Mouse (Mus musculus): ENCODE measurements around the gene Plekhg3. TPM values are rescaled to one million over a fixed set of nuclear protein-coding genes. Genes with fewer than 3 reads are reported as not detected.

Gene Plekhg3
- polyA plus RNA-seq, 1 experiment: 21.8 TPM

GRCm38 (mm10) chr12:76591037-76591436 is 60.3 kb downstream of the Plekhg3 start:
- TF ChIP-seq CTCF (IDR thresholded peaks at IDR 0.05; ENCODE audit: borderline replicate concordance, insufficient read depth, low read length) (no peak), POLR2A (IDR thresholded peaks at IDR 0.05; ENCODE audit: low read depth, low read length) (no peak)
- Histone ChIP-seq H3K4me1 (ENCODE audit: control insufficient read depth, insufficient read depth, low read length) (peaks cover 13% of the 10 kb centered on the region), H3K27ac (ENCODE audit: insufficient read depth, low read length) (no peak overlapping the region), H3K4me3 (ENCODE audit: insufficient read depth, low read length) (no peak overlapping the region)

DNA sequence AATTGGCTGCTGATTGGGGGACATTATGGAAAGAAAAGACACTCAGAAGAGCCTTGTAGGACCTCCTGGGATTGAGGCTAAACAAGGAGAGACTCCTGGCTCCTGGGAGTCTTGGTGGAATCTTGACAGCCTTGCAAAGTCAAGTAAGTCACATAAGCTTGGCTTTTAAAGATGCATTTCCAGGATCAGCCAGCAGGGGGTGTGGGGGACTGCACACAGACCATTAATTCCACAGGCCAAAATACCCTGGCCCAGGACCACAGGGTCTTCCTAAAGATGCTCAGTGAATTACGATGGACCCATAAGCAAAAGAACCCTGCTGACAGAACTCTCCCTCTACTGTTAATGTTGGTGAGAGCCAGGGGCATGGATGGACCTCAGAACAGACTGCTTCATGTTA is 61.5 kb downstream of the Plekhg3 start:
- Histone ChIP-seq H3K27ac (ENCODE audit: insufficient read depth, low read length) (no peak overlapping the region), H3K4me1 (ENCODE audit: control insufficient read depth, insufficient read depth, low read length) (peaks cover 13% of the 10 kb centered on the region), H3K4me3 (ENCODE audit: insufficient read depth, low read length) (no peak overlapping the region)
- no peak for TF ChIP-seq POLR2A (IDR thresholded peaks at IDR 0.05; ENCODE audit: low read depth, low read length)
- peak; percentile 36; the same call in 1 of the 2 replicates for TF ChIP-seq CTCF (IDR thresholded peaks at IDR 0.05; ENCODE audit: borderline replicate concordance, insufficient read depth, low read length)

DNA sequence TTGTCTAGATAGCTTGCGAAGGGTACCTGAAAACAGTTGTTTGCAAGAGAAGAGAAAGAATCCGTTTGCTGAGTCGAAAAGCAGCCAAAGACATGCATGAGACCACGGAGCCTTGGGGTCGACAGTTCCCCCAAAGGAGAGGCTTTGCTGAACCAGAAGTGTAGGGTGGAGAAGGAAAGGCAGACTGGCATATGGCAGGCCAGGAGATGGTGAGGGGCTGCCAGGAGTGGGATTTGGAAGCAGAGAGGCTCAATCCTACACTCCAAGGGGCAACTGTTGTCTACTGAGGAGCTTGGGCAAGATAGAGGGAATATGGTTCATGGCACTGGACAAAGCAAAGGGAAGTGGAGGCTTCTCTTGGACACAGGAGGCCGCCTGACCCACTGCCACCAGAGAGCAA is 62.6 kb downstream of the Plekhg3 start:
- Histone ChIP-seq H3K4me3 (ENCODE audit: insufficient read depth, low read length) (no peak overlapping the region), H3K4me1 (ENCODE audit: control insufficient read depth, insufficient read depth, low read length) (peaks cover 13% of the 10 kb centered on the region), H3K27ac (ENCODE audit: insufficient read depth, low read length) (peak overlapping the region; percentile 32)
- TF ChIP-seq CTCF (IDR thresholded peaks at IDR 0.05; ENCODE audit: borderline replicate concordance, insufficient read depth, low read length): no peak
- no peak for TF ChIP-seq POLR2A (IDR thresholded peaks at IDR 0.05; ENCODE audit: low read depth, low read length)

GRCm38 (mm10) chr12:76593839-76594322 is 63.2 kb downstream of the Plekhg3 start:
- Histone ChIP-seq H3K27ac (ENCODE audit: insufficient read depth, low read length) (peak overlapping the region; percentile 74), H3K4me3 (ENCODE audit: insufficient read depth, low read length) (no peak overlapping the region), H3K4me1 (ENCODE audit: control insufficient read depth, insufficient read depth, low read length) (peaks cover 13% of the 10 kb centered on the region)
- TF ChIP-seq POLR2A (IDR thresholded peaks at IDR 0.05; ENCODE audit: low read depth, low read length) (peak; percentile 70), CTCF (IDR thresholded peaks at IDR 0.05; ENCODE audit: borderline replicate concordance, insufficient read depth, low read length) (no peak)

GRCm38 (mm10) chr12:76594556-76594955 is 63.9 kb downstream of the Plekhg3 start:
- TF ChIP-seq CTCF (IDR thresholded peaks at IDR 0.05; ENCODE audit: borderline replicate concordance, insufficient read depth, low read length): no peak
- no peak for TF ChIP-seq POLR2A (IDR thresholded peaks at IDR 0.05; ENCODE audit: low read depth, low read length)
- Histone ChIP-seq H3K4me1 (ENCODE audit: control insufficient read depth, insufficient read depth, low read length) (peaks cover 13% of the 10 kb centered on the region), H3K27ac (ENCODE audit: insufficient read depth, low read length) (peak overlapping the region; percentile 74), H3K4me3 (ENCODE audit: insufficient read depth, low read length) (no peak overlapping the region)

DNA sequence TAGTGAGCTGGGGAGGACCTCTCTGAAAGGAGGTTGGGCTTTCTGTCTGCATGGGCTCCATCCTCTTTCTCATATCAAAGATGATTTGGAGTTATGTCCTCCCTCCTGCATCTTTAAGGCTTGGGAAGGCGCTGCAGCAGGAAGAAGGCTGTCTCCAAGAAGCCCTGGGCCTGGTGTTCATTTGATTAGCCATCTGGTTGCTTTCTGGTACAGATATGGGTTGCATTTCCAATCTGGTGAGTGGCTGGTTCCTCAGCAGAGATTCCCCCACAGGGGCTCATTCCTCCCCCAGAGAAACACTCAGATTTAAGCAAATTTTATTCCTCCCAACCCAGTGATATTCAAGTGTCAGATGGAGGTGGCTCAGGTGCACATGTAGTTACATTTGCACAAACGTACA is 65.1 kb downstream of the Plekhg3 start:
- peaks cover 13% of the 10 kb centered on the region for H3K4me1 ChIP-seq (ENCODE audit: control insufficient read depth, insufficient read depth, low read length)
- no peak overlapping the region for H3K4me3 ChIP-seq (ENCODE audit: insufficient read depth, low read length)
- TF ChIP-seq POLR2A (IDR thresholded peaks at IDR 0.05; ENCODE audit: low read depth, low read length) (no peak), CTCF (IDR thresholded peaks at IDR 0.05; ENCODE audit: borderline replicate concordance, insufficient read depth, low read length) (no peak)
- no peak overlapping the region for H3K27ac ChIP-seq (ENCODE audit: insufficient read depth, low read length)

DNA sequence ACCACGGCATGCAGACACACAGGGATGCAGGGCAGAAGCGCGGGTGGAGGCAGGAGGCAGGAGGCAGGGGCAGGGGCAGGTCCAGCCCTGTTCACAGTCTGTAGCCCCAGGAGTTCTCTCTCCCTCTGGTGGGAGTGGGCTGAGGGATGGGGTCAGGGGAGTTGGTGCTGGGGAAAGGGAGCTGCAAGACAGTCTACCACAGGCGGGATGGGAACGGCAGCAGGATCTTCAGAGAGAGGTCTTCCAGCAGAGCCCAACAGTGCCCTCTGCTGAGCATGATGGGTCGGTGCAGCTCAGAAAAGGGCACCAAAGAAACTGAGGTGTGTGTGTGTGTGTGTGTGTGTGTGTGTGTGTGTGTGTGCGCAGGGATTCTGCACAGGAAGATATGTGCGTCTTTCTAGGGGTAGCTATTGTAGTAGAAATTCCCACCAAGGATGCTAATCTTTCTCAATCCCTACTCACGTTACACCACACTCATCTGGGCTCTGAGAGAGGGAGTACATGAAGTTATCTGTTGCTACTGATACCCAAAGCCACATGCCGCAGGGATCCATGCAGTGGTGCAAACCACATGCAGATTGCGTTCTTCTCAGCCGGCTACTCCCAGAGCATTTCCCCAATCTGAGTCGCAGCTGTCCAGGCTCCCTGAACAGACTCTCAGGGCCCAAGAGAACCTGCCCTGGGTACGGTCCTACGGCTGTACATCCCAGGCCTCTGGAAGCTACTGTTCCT is 65.8 kb downstream of the Plekhg3 start:
- H3K4me3 ChIP-seq (ENCODE audit: insufficient read depth, low read length): no peak overlapping the region
- TF ChIP-seq POLR2A (IDR thresholded peaks at IDR 0.05; ENCODE audit: low read depth, low read length) (no peak), CTCF (IDR thresholded peaks at IDR 0.05; ENCODE audit: borderline replicate concordance, insufficient read depth, low read length) (peak; percentile 92)
- H3K4me1 ChIP-seq (ENCODE audit: control insufficient read depth, insufficient read depth, low read length): peaks cover 13% of the 10 kb centered on the region
- no peak overlapping the region for H3K27ac ChIP-seq (ENCODE audit: insufficient read depth, low read length)

DNA sequence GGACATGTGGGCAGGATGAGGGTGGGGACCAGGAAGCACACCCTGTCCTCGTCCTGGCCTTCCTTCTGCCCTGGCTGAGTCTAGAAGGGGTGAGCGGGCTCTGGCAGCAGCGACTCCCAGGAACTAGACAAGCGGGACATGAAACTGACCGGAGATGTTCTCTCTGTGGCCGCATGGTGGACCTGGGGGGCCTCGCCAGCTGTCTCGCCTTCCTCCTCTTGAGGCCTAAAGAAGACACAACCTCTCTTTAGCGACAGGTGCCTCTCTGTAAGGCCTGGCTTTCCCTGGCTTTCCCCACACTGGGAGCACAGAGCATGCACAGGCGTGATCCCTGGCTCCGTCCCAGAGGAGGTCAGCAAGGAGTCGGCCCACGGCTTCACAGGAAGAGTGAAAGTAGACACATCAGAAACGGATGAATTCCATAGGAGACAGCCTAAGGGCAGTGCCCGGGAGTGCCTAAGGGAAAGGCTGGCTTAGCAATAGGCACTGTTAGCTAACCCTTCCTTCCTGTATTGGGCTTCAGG is 66.9 kb downstream of the Plekhg3 start:
- TF ChIP-seq CTCF (IDR thresholded peaks at IDR 0.05; ENCODE audit: borderline replicate concordance, insufficient read depth, low read length): no peak
- no peak for TF ChIP-seq POLR2A (IDR thresholded peaks at IDR 0.05; ENCODE audit: low read depth, low read length)
- Histone ChIP-seq H3K4me3 (ENCODE audit: insufficient read depth, low read length) (no peak overlapping the region), H3K27ac (ENCODE audit: insufficient read depth, low read length) (no peak overlapping the region), H3K4me1 (ENCODE audit: control insufficient read depth, insufficient read depth, low read length) (peaks cover 13% of the 10 kb centered on the region)

DNA sequence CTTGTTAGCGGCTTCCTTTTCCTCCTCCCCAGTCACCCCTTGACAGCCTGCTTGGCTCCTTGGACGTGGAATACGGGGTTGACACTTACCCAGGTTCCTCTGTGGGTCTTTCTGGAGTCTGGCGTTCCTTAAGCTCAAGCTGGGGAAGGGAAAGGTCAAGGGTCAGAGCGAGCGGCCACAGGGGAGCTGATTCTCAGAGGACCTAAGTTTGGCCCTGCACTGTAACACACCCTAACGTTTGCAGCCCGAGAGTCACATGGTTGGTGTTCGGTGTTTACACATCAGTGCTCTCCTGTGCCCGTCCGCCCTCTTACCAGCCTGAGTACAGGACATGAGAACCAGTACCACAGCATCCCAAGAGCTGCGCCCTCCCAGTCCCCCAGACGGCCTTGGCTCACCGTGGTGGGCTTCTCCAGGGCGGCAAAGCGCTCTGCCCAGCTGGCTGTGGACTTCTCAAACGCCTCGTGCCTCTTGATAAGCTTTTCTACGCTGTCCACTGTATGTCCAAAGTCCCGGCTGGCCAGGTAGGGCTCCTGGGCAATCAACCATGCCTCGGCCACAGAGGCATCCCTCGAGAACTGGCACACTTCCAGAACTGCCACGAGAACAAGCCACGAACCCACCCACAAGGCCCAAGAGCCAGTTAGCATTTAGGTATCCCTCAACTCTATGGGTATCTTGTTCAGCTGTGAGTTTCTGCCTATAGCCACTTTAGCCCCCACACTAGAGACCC is 67.7 kb downstream of the Plekhg3 start:
- no peak overlapping the region for H3K4me3 ChIP-seq (ENCODE audit: insufficient read depth, low read length)
- peaks cover 13% of the 10 kb centered on the region for H3K4me1 ChIP-seq (ENCODE audit: control insufficient read depth, insufficient read depth, low read length)
- no peak for TF ChIP-seq CTCF (IDR thresholded peaks at IDR 0.05; ENCODE audit: borderline replicate concordance, insufficient read depth, low read length)
- no peak for TF ChIP-seq POLR2A (IDR thresholded peaks at IDR 0.05; ENCODE audit: low read depth, low read length)
- H3K27ac ChIP-seq (ENCODE audit: insufficient read depth, low read length): no peak overlapping the region

GRCm38 (mm10) chr12:76603779-76604178 is 73.1 kb downstream of the Plekhg3 start:
- no peak for TF ChIP-seq POLR2A (IDR thresholded peaks at IDR 0.05; ENCODE audit: low read depth, low read length)
- TF ChIP-seq CTCF (IDR thresholded peaks at IDR 0.05; ENCODE audit: borderline replicate concordance, insufficient read depth, low read length): no peak
- Histone ChIP-seq H3K4me1 (ENCODE audit: control insufficient read depth, insufficient read depth, low read length) (no peaks in the 10 kb centered on the region), H3K4me3 (ENCODE audit: insufficient read depth, low read length) (no peak overlapping the region), H3K27ac (ENCODE audit: insufficient read depth, low read length) (no peak overlapping the region)
